Mouse (Mus musculus): Measurements from ENCODE around the gene Tcf7l2. TPM values are rescaled to one million over a fixed set of nuclear protein-coding genes. Genes with fewer than 3 reads are reported as not detected.

The Tcf7l2 gene
- polyA plus RNA-seq, 1 experiment from 2014 or later, result 729 TPM

DNA sequence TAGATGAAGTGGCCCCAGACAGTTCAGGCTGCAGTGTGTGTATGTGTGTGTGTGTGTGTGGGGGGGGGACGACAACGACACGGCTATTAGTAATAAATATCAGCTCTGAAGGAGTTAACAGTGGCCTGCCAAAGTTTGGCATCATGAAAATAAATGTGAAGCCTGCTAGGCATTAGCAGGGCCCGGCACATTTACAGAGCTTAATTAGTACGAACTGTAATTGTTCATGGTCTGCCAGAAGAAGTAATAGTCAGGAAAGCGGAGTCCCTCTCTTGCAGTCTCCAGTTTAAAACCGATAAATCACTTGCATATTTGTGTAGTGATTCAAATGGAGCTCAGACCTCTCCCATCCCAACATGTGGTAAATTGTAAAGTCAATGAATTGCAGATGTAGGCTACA is 7.9 kb downstream of the Tcf7l2 start:
- Histone ChIP-seq H3K36me3 (replicated peaks) (no peaks in the 10 kb centered on the region), H3K4me2 (peak overlapping the region; percentile 62), H3K9ac (peak overlapping the region; percentile 16; the same call in 1 of the 2 replicates), H3K27ac (peak overlapping the region; percentile 76), H3K9me3 (no peaks in the 10 kb centered on the region), H3K4me3 (peak overlapping the region; percentile 16), H3K4me1 (peaks cover 72% of the 10 kb centered on the region), H3K27me3 (replicated peaks) (no peaks in the 10 kb centered on the region)
- no peak for ATAC-seq (replicated peaks)
- WGBS, result 24% methylated on average over 7 of the region's 7 CpGs

DNA sequence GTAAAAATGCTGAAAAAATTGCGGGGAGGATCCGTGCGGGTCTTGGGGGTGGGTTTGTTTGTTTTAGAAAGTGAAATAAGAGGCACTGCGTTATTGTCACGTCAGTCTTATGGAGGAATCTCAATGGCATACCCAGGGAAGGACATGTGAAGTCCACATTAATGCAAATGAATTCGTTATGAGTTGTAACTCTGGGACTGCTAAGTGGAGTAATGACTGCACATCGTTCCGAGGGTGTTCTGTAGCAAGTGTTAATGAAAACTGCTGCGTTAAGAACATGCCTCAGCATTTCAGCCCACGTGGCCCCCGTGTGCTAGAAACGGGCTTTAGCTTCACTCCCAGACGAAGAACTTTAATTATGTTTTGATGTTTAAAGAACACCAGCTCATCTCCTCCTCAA is 8.4 kb downstream of the Tcf7l2 start:
- WGBS, result 16% methylated on average over 13 of the region's 13 CpGs
- no peaks in the 10 kb centered on the region for H3K36me3 ChIP-seq (replicated peaks)
- H3K27ac ChIP-seq, result peak overlapping the region; percentile 76
- H3K9me3 ChIP-seq, result no peaks in the 10 kb centered on the region
- peak overlapping the region; percentile 16 for H3K4me3 ChIP-seq
- ATAC-seq (replicated peaks), result 0 out of 2 replicates have a peak, but pooled peaks have one; percentile 28
- H3K27me3 ChIP-seq (replicated peaks), result no peaks in the 10 kb centered on the region
- H3K4me1 ChIP-seq, result peaks cover 67% of the 10 kb centered on the region
- peak overlapping the region; percentile 62 for H3K4me2 ChIP-seq
- peak overlapping the region; percentile 16; the same call in 1 of the 2 replicates for H3K9ac ChIP-seq

DNA sequence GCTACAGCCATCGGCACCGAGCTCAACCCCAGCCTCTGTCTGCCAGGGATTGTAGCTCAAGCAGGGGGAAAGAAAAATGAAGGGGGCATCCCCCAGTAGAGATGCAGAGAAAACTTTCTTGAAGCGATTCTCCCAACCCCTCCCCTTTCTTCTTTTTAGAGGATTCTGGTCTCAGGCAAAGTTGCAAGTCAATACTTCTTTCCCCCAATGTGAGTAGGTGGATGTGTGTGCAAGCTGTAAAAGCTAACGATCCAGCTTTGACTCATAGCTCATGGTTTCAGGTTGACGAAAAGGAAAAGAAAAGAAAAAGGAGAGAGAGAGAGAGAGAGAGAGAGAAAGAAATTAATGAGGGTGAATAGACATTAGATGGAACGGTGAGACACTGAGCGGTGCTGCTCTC is 8.8 kb downstream of the Tcf7l2 start:
- no peaks in the 10 kb centered on the region for H3K9me3 ChIP-seq
- peak overlapping the region; percentile 16; the same call in 1 of the 2 replicates for H3K9ac ChIP-seq
- peak overlapping the region; percentile 76 for H3K27ac ChIP-seq
- ATAC-seq (replicated peaks), result no peak
- no peaks in the 10 kb centered on the region for H3K36me3 ChIP-seq (replicated peaks)
- WGBS, result 22% methylated on average over 7 of the region's 7 CpGs
- no peaks in the 10 kb centered on the region for H3K27me3 ChIP-seq (replicated peaks)
- H3K4me3 ChIP-seq, result peak overlapping the region; percentile 16
- H3K4me1 ChIP-seq, result peaks cover 67% of the 10 kb centered on the region
- peak overlapping the region; percentile 62 for H3K4me2 ChIP-seq

DNA sequence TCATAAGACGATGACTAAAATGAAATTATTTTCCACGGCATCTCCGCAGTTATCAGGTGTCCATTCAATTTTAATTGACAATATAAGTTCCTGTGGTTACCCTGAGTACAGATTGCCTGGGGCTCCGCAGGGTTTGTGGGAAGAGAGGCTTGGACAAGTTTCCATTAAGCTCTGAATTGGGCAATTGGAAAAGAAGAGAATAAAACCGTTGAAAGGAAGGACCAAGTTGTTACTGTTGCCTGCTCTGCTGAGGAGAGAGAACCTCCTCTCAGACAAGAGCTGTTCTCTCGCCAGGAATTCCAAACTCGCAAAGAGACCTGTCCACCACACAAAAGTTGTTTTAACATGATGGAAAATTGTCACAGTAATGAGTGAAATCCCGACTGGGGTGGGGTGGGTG is 11.2 kb downstream of the Tcf7l2 start:
- no peak overlapping the region for H3K4me3 ChIP-seq
- ATAC-seq (replicated peaks), result no peak
- H3K9ac ChIP-seq, result no peak overlapping the region
- no peaks in the 10 kb centered on the region for H3K9me3 ChIP-seq
- H3K4me2 ChIP-seq, result no peak overlapping the region; the same call in 1 of the 2 replicates
- no peaks in the 10 kb centered on the region for H3K36me3 ChIP-seq (replicated peaks)
- 42% methylated on average over 8 of the region's 8 CpGs for WGBS
- no peaks in the 10 kb centered on the region for H3K27me3 ChIP-seq (replicated peaks)
- H3K27ac ChIP-seq, result peak overlapping the region; percentile 76
- peaks cover 61% of the 10 kb centered on the region for H3K4me1 ChIP-seq

DNA sequence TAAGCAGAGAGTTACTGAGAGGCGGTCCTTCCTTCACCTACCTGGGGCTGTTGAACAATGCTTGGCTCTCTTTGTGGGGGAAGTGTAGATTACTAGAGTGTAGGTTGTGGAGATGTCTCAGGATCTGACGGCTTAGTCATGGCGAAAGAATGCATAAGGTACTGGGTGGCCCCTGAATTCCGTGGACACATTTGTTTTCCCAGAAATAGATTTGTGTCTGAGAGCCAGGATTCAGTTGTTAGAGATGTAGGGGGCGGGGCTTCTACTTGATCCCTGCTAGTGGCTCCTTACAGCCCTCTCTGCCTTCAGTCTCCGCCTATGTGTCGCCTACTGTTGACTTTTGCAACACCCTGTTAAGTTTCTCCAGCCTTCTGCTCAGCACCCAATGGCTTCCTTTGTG is 12.7 kb downstream of the Tcf7l2 start:
- Histone ChIP-seq H3K4me2 (no peak overlapping the region), H3K27me3 (replicated peaks) (no peaks in the 10 kb centered on the region), H3K36me3 (replicated peaks) (no peaks in the 10 kb centered on the region), H3K9me3 (no peaks in the 10 kb centered on the region), H3K27ac (0 out of 2 replicates have a peak overlapping the region, but pooled peaks have one; percentile 32), H3K4me3 (no peak overlapping the region), H3K9ac (no peak overlapping the region), H3K4me1 (peaks cover 46% of the 10 kb centered on the region)
- no peak for ATAC-seq (replicated peaks)
- 65% methylated on average over 7 of the region's 7 CpGs for WGBS

DNA sequence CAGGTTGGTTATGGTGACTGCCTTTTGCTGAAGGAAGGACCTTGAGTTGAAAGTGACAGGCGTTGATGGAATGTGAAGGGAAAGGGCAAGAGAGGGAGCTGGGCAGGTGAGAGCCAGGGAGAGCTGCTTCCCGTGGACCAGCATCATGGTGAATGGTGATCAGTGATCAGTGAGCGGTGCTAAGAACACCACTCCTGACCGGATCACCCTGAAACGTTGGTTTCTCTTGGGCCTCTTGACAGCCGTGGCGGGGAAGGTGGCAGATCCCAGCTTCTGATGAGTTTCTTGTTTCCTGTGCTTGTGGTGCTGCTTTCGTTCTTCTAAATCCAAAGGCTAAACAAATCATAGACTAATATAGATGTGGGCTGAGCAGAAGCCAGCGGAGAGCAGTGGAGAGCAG is 13.8 kb downstream of the Tcf7l2 start:
- no peak overlapping the region for H3K4me2 ChIP-seq
- peaks cover 35% of the 10 kb centered on the region for H3K4me1 ChIP-seq
- no peak overlapping the region for H3K9ac ChIP-seq
- H3K4me3 ChIP-seq, result no peak overlapping the region
- 88% methylated on average over 9 of the region's 9 CpGs for WGBS
- no peak overlapping the region for H3K27ac ChIP-seq
- no peaks in the 10 kb centered on the region for H3K27me3 ChIP-seq (replicated peaks)
- no peak for ATAC-seq (replicated peaks)
- H3K9me3 ChIP-seq, result no peaks in the 10 kb centered on the region
- H3K36me3 ChIP-seq (replicated peaks), result no peaks in the 10 kb centered on the region

DNA sequence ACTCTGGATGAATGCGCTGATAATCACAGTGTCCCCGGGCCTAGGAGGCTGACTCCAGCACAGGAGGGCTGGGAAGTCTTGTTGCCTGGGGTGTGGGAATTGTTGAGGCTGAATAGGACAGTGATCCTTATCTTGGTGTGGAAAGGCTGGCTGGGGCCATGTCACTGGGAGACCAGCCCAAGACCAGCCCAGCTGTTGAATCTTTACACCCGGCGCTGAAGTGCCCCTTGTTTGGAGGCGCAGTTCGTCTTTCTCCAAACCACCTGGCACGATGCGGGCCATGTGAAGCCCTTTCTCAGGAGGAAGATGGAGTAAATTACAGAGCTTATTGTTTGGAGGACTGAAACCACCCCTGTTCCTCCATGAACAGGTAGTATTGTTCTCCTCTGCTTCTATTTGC is 15.1 kb downstream of the Tcf7l2 start:
- no peaks in the 10 kb centered on the region for H3K36me3 ChIP-seq (replicated peaks)
- 63% methylated on average over 8 of the region's 8 CpGs for WGBS
- no peak for ATAC-seq (replicated peaks)
- H3K27me3 ChIP-seq (replicated peaks), result no peaks in the 10 kb centered on the region
- H3K9me3 ChIP-seq, result no peaks in the 10 kb centered on the region
- no peak overlapping the region for H3K4me3 ChIP-seq
- no peak overlapping the region for H3K4me2 ChIP-seq
- H3K27ac ChIP-seq, result peak overlapping the region; percentile 39; the same call in 1 of the 2 replicates
- H3K9ac ChIP-seq, result no peak overlapping the region
- peaks cover 22% of the 10 kb centered on the region for H3K4me1 ChIP-seq

DNA sequence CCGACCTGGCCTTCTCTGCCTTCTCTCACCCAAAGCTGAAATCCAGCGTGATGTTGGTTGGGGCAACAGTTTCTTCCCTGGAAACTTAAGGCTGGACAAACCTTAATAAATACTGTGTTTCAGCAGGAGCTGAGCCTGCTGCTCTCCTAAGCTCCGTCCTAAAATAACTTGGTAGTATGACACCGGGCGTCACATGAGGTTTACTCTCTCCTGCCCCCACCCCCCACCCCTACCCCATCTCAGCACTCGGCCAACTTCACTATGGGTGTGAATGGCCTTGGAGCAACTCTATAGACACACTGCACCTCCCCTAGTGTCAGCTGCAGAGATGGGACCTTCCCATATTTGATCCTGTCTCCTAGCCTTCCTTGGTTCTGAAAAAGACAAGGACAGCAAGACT is 15.8 kb downstream of the Tcf7l2 start:
- Histone ChIP-seq H3K9me3 (no peaks in the 10 kb centered on the region), H3K4me3 (no peak overlapping the region), H3K4me2 (no peak overlapping the region), H3K27ac (no peak overlapping the region), H3K9ac (no peak overlapping the region), H3K36me3 (replicated peaks) (no peaks in the 10 kb centered on the region), H3K4me1 (peaks cover 15% of the 10 kb centered on the region), H3K27me3 (replicated peaks) (no peaks in the 10 kb centered on the region)
- WGBS, result 82% methylated on average over 6 of the region's 6 CpGs
- no peak for ATAC-seq (replicated peaks)

DNA sequence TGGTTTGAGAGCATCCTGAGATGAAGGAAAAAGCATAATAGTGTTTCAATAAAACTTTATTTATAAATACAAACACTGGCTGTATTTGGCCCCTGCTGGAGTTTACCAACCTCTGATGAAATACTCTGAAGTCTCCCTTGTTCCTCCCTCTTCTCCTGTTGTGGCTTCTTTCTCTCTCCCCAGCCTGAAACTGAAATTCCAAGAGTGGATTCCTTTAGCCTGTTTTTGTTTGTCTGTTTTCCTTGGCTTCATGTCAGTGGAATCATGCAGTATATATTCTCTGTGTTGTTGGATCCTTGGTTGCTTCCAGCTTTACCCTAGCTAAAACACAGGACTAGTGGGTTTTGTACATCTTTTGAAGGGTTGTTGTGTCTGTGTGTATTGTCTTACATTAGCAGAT is 16.5 kb downstream of the Tcf7l2 start:
- Histone ChIP-seq H3K4me3 (no peak overlapping the region), H3K36me3 (replicated peaks) (no peaks in the 10 kb centered on the region), H3K27me3 (replicated peaks) (no peaks in the 10 kb centered on the region), H3K9me3 (no peaks in the 10 kb centered on the region), H3K9ac (no peak overlapping the region), H3K4me2 (no peak overlapping the region), H3K27ac (no peak overlapping the region), H3K4me1 (peaks cover 8% of the 10 kb centered on the region; the same call in 1 of the 2 replicates)
- ATAC-seq (replicated peaks), result no peak

DNA sequence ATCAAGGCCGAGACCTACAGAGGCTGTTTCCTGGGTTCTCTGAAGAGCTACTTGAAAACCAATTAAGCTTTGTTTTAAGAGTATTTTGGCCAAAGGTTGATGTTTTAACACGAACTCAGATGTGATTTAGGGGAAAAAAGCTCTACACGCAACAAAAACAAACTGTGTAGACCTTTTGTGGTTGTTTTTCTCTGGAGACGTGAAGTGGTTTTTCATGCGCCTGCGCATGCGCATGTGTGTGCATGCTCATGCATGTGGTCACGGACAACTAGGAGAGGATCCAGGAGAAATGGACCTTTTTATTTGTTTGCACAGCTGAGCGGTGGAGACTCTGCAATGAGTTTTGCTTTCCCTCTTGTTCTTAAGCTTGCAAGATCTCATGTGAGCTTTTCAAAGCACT is 17.4 kb downstream of the Tcf7l2 start:
- Histone ChIP-seq H3K36me3 (replicated peaks) (no peaks in the 10 kb centered on the region), H3K27ac (no peak overlapping the region), H3K4me2 (no peak overlapping the region), H3K9me3 (no peaks in the 10 kb centered on the region), H3K27me3 (replicated peaks) (no peaks in the 10 kb centered on the region), H3K9ac (no peak overlapping the region), H3K4me3 (no peak overlapping the region), H3K4me1 (peaks cover 13% of the 10 kb centered on the region)
- ATAC-seq (replicated peaks), result no peak
- WGBS, result 89% methylated on average over 9 of the region's 9 CpGs

DNA sequence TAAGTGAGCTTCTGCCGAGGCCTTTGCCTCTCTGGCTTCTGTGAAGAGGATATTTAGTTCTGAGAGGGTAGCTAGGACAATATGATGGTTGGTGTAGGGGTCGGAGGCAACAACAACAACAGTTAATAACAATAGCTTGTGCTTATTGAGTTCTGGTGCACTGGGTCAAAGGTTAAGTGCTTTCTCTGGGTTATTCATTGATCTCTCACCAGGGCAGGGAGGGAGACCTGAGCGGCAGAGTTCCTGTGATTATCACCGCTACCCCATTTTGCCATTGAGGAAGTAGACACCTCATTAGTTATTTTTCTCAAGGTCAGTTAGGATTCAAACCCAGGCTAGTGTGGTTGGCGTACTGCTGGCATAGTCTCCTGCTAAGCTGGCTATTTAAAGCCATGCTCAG is 19.5 kb downstream of the Tcf7l2 start:
- H3K9ac ChIP-seq, result no peak overlapping the region
- H3K4me2 ChIP-seq, result no peak overlapping the region
- no peaks in the 10 kb centered on the region for H3K36me3 ChIP-seq (replicated peaks)
- WGBS, result 53% methylated on average over 5 of the region's 5 CpGs
- H3K27ac ChIP-seq, result no peak overlapping the region
- no peak overlapping the region for H3K4me3 ChIP-seq
- no peaks in the 10 kb centered on the region for H3K27me3 ChIP-seq (replicated peaks)
- no peak for ATAC-seq (replicated peaks)
- no peaks in the 10 kb centered on the region for H3K9me3 ChIP-seq
- H3K4me1 ChIP-seq, result peaks cover 24% of the 10 kb centered on the region

DNA sequence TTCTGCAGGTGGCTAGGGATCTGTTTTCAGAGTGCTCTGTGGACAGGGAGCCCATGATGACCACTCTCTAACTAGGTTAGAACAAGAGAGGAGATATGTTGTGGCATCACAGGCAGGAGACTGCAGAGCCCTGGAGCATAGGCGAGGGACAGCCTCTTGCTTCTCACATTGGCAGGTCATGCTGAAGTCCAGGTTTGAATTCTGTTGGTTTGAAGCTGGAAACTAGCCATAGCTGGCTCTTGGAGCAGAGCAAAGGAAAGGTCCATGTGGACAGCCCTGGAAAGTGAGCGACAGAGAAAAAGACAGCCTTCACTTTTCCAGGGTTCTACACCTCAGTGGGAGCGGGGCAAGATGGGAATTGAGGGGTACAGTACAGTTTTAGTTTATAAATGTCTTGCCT is 20.6 kb downstream of the Tcf7l2 start:
- peaks cover 25% of the 10 kb centered on the region for H3K4me1 ChIP-seq
- ATAC-seq (replicated peaks), result no peak
- H3K27ac ChIP-seq, result no peak overlapping the region
- H3K9ac ChIP-seq, result no peak overlapping the region
- H3K36me3 ChIP-seq (replicated peaks), result no peaks in the 10 kb centered on the region
- H3K4me3 ChIP-seq, result no peak overlapping the region
- H3K4me2 ChIP-seq, result no peak overlapping the region
- WGBS, result 99% methylated on average over 3 of the region's 3 CpGs
- no peaks in the 10 kb centered on the region for H3K27me3 ChIP-seq (replicated peaks)
- H3K9me3 ChIP-seq, result no peaks in the 10 kb centered on the region

DNA sequence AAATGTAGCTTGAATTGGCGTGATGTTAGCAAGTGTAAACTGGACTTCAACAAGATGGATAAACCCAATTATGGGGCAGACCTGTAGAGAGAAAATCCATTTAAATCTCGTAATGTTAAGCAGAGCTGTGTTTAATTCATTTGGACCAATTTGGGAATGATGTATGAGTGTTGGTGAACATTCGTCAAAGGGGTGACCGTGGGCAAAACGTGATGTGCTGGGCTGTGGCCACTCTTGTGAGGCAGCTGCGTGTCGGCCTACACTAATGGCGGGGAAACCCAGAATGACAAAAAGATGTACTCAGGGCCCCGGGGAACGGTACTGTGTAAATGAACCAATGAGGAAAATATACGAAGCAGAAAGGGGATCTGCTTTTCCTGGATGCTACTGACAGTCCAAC is 24.2 kb downstream of the Tcf7l2 start:
- ATAC-seq (replicated peaks), result no peak
- H3K9me3 ChIP-seq, result no peaks in the 10 kb centered on the region
- H3K4me3 ChIP-seq, result no peak overlapping the region
- no peaks in the 10 kb centered on the region for H3K27me3 ChIP-seq (replicated peaks)
- WGBS, result 71% methylated on average over 11 of the region's 11 CpGs
- no peak overlapping the region for H3K9ac ChIP-seq
- no peak overlapping the region for H3K27ac ChIP-seq
- peaks cover 40% of the 10 kb centered on the region for H3K4me1 ChIP-seq
- H3K36me3 ChIP-seq (replicated peaks), result no peaks in the 10 kb centered on the region
- H3K4me2 ChIP-seq, result no peak overlapping the region
